Mouse (Mus musculus): ENCODE measurements at regions not wholly inside any gene's neighbourhood (a gene's known extent, or its start where the extent isn't known, plus 50 kb on each side); places are given as distances from the start of the nearest gene placed in this dataset.

- H3K27ac ChIP-seq (ENCODE audit: low read depth, low read length) = no peak overlapping the region
- H3K27me3 ChIP-seq (ENCODE audit: control insufficient read depth, insufficient read depth, low read length) = no peaks in the 10 kb centered on the region
- ATAC-seq (ENCODE audit: low FRiP score, low TSS enrichment) = no peak
- H3K4me3 ChIP-seq (ENCODE audit: low read length) = no peak overlapping the region
- H3K9me3 ChIP-seq (ENCODE audit: control insufficient read depth, low read length) = peaks cover 2% of the 10 kb centered on the region; the same call in 1 of the 2 replicates
- no peaks in the 10 kb centered on the region for H3K36me3 ChIP-seq (ENCODE audit: control insufficient read depth, insufficient read depth, low read length)
- no peak overlapping the region for H3K4me2 ChIP-seq (replicated peaks; ENCODE audit: low read depth, low read length)
- WGBS = 58% methylated on average over 9 of the region's 9 CpGs
- H3K9ac ChIP-seq (ENCODE audit: low read depth, low read length) = no peak overlapping the region
- H3K4me1 ChIP-seq (ENCODE audit: control insufficient read depth, insufficient read depth, low read length) = no peaks in the 10 kb centered on the region
Measured at GRCm38 (mm10) chr15:90346162-90346561, 122.1 kb downstream of the Alg10b start.

GRCm38 (mm10) chr15:90346757-90347156 is 122.6 kb downstream of the Alg10b start:
- 68% methylated on average over 9 of the region's 9 CpGs for WGBS
- H3K4me2 ChIP-seq (replicated peaks; ENCODE audit: low read depth, low read length) = no peak overlapping the region
- no peak for ATAC-seq (ENCODE audit: low FRiP score, low TSS enrichment)

GRCm38 (mm10) chr15:90351898-90352297 is 127.8 kb downstream of the Alg10b start:
- WGBS = 91% methylated on average over 3 of the region's 3 CpGs
- ATAC-seq (ENCODE audit: low FRiP score, low TSS enrichment) = no peak

More at GRCm38 (mm10) chr15:90346757-90347156, 122.6 kb downstream of the Alg10b start:
- no peak overlapping the region for H3K9ac ChIP-seq (ENCODE audit: low read depth, low read length)
- no peaks in the 10 kb centered on the region for H3K4me1 ChIP-seq (ENCODE audit: control insufficient read depth, insufficient read depth, low read length)
- H3K9me3 ChIP-seq (ENCODE audit: control insufficient read depth, low read length) = peaks cover 2% of the 10 kb centered on the region; the same call in 1 of the 2 replicates
- no peak overlapping the region for H3K4me3 ChIP-seq (ENCODE audit: low read length)
- no peaks in the 10 kb centered on the region for H3K27me3 ChIP-seq (ENCODE audit: control insufficient read depth, insufficient read depth, low read length)
- H3K36me3 ChIP-seq (ENCODE audit: control insufficient read depth, insufficient read depth, low read length) = no peaks in the 10 kb centered on the region
- H3K27ac ChIP-seq (ENCODE audit: low read depth, low read length) = no peak overlapping the region

GRCm38 (mm10) chr15:90365656-90366055 is 141.5 kb downstream of the Alg10b start:
- ATAC-seq (ENCODE audit: low FRiP score, low TSS enrichment) = no peak
- Histone ChIP-seq H3K27me3 (ENCODE audit: control insufficient read depth, insufficient read depth, low read length) (no peaks in the 10 kb centered on the region), H3K4me2 (replicated peaks; ENCODE audit: low read depth, low read length) (no peak overlapping the region), H3K4me1 (ENCODE audit: control insufficient read depth, insufficient read depth, low read length) (no peaks in the 10 kb centered on the region), H3K27ac (ENCODE audit: low read depth, low read length) (no peak overlapping the region), H3K4me3 (ENCODE audit: low read length) (no peak overlapping the region), H3K36me3 (ENCODE audit: control insufficient read depth, insufficient read depth, low read length) (no peaks in the 10 kb centered on the region), H3K9ac (ENCODE audit: low read depth, low read length) (no peak overlapping the region), H3K9me3 (ENCODE audit: control insufficient read depth, low read length) (no peaks in the 10 kb centered on the region)

More at GRCm38 (mm10) chr15:90351898-90352297, 127.8 kb downstream of the Alg10b start:
- Histone ChIP-seq H3K9me3 (ENCODE audit: control insufficient read depth, low read length) (peaks cover 2% of the 10 kb centered on the region; the same call in 1 of the 2 replicates), H3K27me3 (ENCODE audit: control insufficient read depth, insufficient read depth, low read length) (no peaks in the 10 kb centered on the region), H3K36me3 (ENCODE audit: control insufficient read depth, insufficient read depth, low read length) (no peaks in the 10 kb centered on the region), H3K4me1 (ENCODE audit: control insufficient read depth, insufficient read depth, low read length) (no peaks in the 10 kb centered on the region), H3K27ac (ENCODE audit: low read depth, low read length) (no peak overlapping the region), H3K4me3 (ENCODE audit: low read length) (no peak overlapping the region), H3K4me2 (replicated peaks; ENCODE audit: low read depth, low read length) (no peak overlapping the region), H3K9ac (ENCODE audit: low read depth, low read length) (no peak overlapping the region)

GRCm38 (mm10) chr15:90377959-90378358 is 153.8 kb downstream of the Alg10b start:
- Histone ChIP-seq H3K27ac (ENCODE audit: low read depth, low read length) (no peak overlapping the region), H3K36me3 (ENCODE audit: control insufficient read depth, insufficient read depth, low read length) (no peaks in the 10 kb centered on the region), H3K4me2 (replicated peaks; ENCODE audit: low read depth, low read length) (no peak overlapping the region), H3K9ac (ENCODE audit: low read depth, low read length) (no peak overlapping the region), H3K9me3 (ENCODE audit: control insufficient read depth, low read length) (no peaks in the 10 kb centered on the region), H3K4me3 (ENCODE audit: low read length) (no peak overlapping the region), H3K27me3 (ENCODE audit: control insufficient read depth, insufficient read depth, low read length) (no peaks in the 10 kb centered on the region), H3K4me1 (ENCODE audit: control insufficient read depth, insufficient read depth, low read length) (no peaks in the 10 kb centered on the region)
- no peak for ATAC-seq (ENCODE audit: low FRiP score, low TSS enrichment)
- WGBS = 87% methylated on average over 2 of the region's 2 CpGs

GRCm38 (mm10) chr15:90396961-90397360 is 172.8 kb downstream of the Alg10b start:
- H3K9ac ChIP-seq (ENCODE audit: low read depth, low read length) = no peak overlapping the region
- no peaks in the 10 kb centered on the region for H3K36me3 ChIP-seq (ENCODE audit: control insufficient read depth, insufficient read depth, low read length)
- no peaks in the 10 kb centered on the region for H3K4me1 ChIP-seq (ENCODE audit: control insufficient read depth, insufficient read depth, low read length)
- H3K27me3 ChIP-seq (ENCODE audit: control insufficient read depth, insufficient read depth, low read length) = no peaks in the 10 kb centered on the region
- H3K4me2 ChIP-seq (replicated peaks; ENCODE audit: low read depth, low read length) = no peak overlapping the region
- no peaks in the 10 kb centered on the region for H3K9me3 ChIP-seq (ENCODE audit: control insufficient read depth, low read length)
- no peak overlapping the region for H3K27ac ChIP-seq (ENCODE audit: low read depth, low read length)
- H3K4me3 ChIP-seq (ENCODE audit: low read length) = no peak overlapping the region
- 82% methylated on average over 3 of the region's 3 CpGs for WGBS
- ATAC-seq (ENCODE audit: low FRiP score, low TSS enrichment) = no peak

GRCm38 (mm10) chr15:90397691-90398377 is 173.7 kb downstream of the Alg10b start:
- no peak for ATAC-seq (ENCODE audit: low FRiP score, low TSS enrichment)
- Histone ChIP-seq H3K4me2 (replicated peaks; ENCODE audit: low read depth, low read length) (no peak overlapping the region), H3K9ac (ENCODE audit: low read depth, low read length) (no peak overlapping the region), H3K36me3 (ENCODE audit: control insufficient read depth, insufficient read depth, low read length) (no peaks in the 10 kb centered on the region), H3K27ac (ENCODE audit: low read depth, low read length) (no peak overlapping the region), H3K4me3 (ENCODE audit: low read length) (no peak overlapping the region), H3K27me3 (ENCODE audit: control insufficient read depth, insufficient read depth, low read length) (no peaks in the 10 kb centered on the region), H3K4me1 (ENCODE audit: control insufficient read depth, insufficient read depth, low read length) (no peaks in the 10 kb centered on the region), H3K9me3 (ENCODE audit: control insufficient read depth, low read length) (no peaks in the 10 kb centered on the region)
- WGBS = 91% methylated on average over 2 of the region's 2 CpGs

- ATAC-seq (ENCODE audit: low FRiP score, low TSS enrichment) = no peak
- Histone ChIP-seq H3K27me3 (ENCODE audit: control insufficient read depth, insufficient read depth, low read length) (no peaks in the 10 kb centered on the region), H3K9ac (ENCODE audit: low read depth, low read length) (no peak overlapping the region), H3K4me1 (ENCODE audit: control insufficient read depth, insufficient read depth, low read length) (no peaks in the 10 kb centered on the region), H3K4me3 (ENCODE audit: low read length) (no peak overlapping the region), H3K36me3 (ENCODE audit: control insufficient read depth, insufficient read depth, low read length) (no peaks in the 10 kb centered on the region), H3K4me2 (replicated peaks; ENCODE audit: low read depth, low read length) (no peak overlapping the region), H3K9me3 (ENCODE audit: control insufficient read depth, low read length) (no peaks in the 10 kb centered on the region), H3K27ac (ENCODE audit: low read depth, low read length) (no peak overlapping the region)
- WGBS = 48% methylated on average over 5 of the region's 5 CpGs
Measured at GRCm38 (mm10) chr15:90400326-90401280, 176.5 kb downstream of the Alg10b start.

- H3K27me3 ChIP-seq (ENCODE audit: control insufficient read depth, insufficient read depth, low read length) = no peaks in the 10 kb centered on the region
- WGBS = 97% methylated on average over 2 of the region's 2 CpGs
- H3K9ac ChIP-seq (ENCODE audit: low read depth, low read length) = no peak overlapping the region
- no peak overlapping the region for H3K4me3 ChIP-seq (ENCODE audit: low read length)
- ATAC-seq (ENCODE audit: low FRiP score, low TSS enrichment) = no peak
- H3K27ac ChIP-seq (ENCODE audit: low read depth, low read length) = no peak overlapping the region
- H3K36me3 ChIP-seq (ENCODE audit: control insufficient read depth, insufficient read depth, low read length) = no peaks in the 10 kb centered on the region
- no peaks in the 10 kb centered on the region for H3K9me3 ChIP-seq (ENCODE audit: control insufficient read depth, low read length)
- H3K4me2 ChIP-seq (replicated peaks; ENCODE audit: low read depth, low read length) = no peak overlapping the region
- H3K4me1 ChIP-seq (ENCODE audit: control insufficient read depth, insufficient read depth, low read length) = no peaks in the 10 kb centered on the region
Measured at GRCm38 (mm10) chr15:90420776-90421175, 196.7 kb downstream of the Alg10b start.
